Mouse (Mus musculus) midbrain, embryonic 14.5 days (tissue): ENCODE results near the gene Shroom4. TPM values are rescaled to one million over a fixed set of nuclear protein-coding genes. Genes with fewer than 3 reads are reported as not detected.
A peak's percentile ranks its signal among the peaks of the same experiment; 100 is the strongest.
"Not testable (repeated sequence)": the region's sequence is repeated elsewhere in the genome, so short reads cannot be mapped to it uniquely, and the experiment has no call there.

Source experiments
- ATAC-seq: fragments of 200-750 bp; cut with Nextera tagmentation; 2 replicates; pipeline ENCODE4 v1.8.0; 2017; ENCODE audit warnings: moderate number of reproducible peaks, moderate library complexity; ENCODE audit not compliant: low FRiP score, low TSS enrichment
- DNase-seq: peaks from one replicate; pipeline ENCODE4 v3.0.0-alpha.2; 2015
- H3K27ac ChIP-seq: fragments of 300-500 bp; sonication (generic); replicated peaks from 2 replicates; pipeline ENCODE4 v1.5.1; 2014; ENCODE audit warnings: mild to moderate bottlenecking, low read depth, low read length, moderate library complexity
- H3K27me3 ChIP-seq: fragments of 300-500 bp; sonication (generic); 2 replicates; pipeline ENCODE4 v1.6.1; 2014; ENCODE audit warnings: low read length, control low read depth, mixed read lengths; ENCODE audit not compliant: control insufficient read depth, insufficient read depth
- H3K36me3 ChIP-seq: fragments of 300-500 bp; sonication (generic); 2 replicates; pipeline ENCODE4 v1.6.1; 2014; ENCODE audit warnings: low read length, control low read depth; ENCODE audit not compliant: control insufficient read depth, insufficient read depth
- H3K4me1 ChIP-seq: fragments of 300-500 bp; sonication (generic); 2 replicates; pipeline ENCODE4 v1.6.1; 2014; ENCODE audit warnings: mild to moderate bottlenecking, antibody characterized with exemption, low read length, control low read depth; ENCODE audit not compliant: control insufficient read depth, insufficient read depth
- H3K4me2 ChIP-seq: fragments of 300-500 bp; sonication (generic); 2 replicates; pipeline ENCODE4 v1.6.1; 2014; ENCODE audit warnings: mild to moderate bottlenecking, low read length, moderate library complexity
- H3K4me3 ChIP-seq: fragments of 300-500 bp; sonication (generic); replicated peaks from 2 replicates; pipeline ENCODE4 v1.5.1; 2014; ENCODE audit warnings: low read depth, low read length
- H3K9ac ChIP-seq: fragments of 300-500 bp; sonication (generic); replicated peaks from 2 replicates; pipeline ENCODE4 v1.6.1; 2014; ENCODE audit warnings: mild to moderate bottlenecking, low read length, moderate library complexity
- H3K9me3 ChIP-seq: fragments of 300-500 bp; sonication (generic); 2 replicates; pipeline ENCODE4 v1.6.1; 2016; ENCODE audit warnings: low read length, control low read depth, mixed read lengths; ENCODE audit not compliant: control insufficient read depth
- WGBS: fragments of 180-500 bp; shearing (Covaris S2); extraction: QIAGEN DNeasy Blood & Tissue Kit; methylation state at CpG from one replicate; pipeline ENCODE4 v1.1.7; 2014; 5-methylcytosine and 5-hydroxymethylcytosine counted together
- polyA plus RNA-seq: library from polyadenylated mRNA; unstranded; fragments of >200 nt; fragmentation: Nextera tagmentation; extraction: Ambion mirVana; gene quantifications from 2 replicates; pipeline ENCODE4 v1.2.1, GENCODE M21; 2014

Shroom4 gene
- polyA plus RNA-seq, 1 experiment from 2014 or later: 2.8 TPM

DNA sequence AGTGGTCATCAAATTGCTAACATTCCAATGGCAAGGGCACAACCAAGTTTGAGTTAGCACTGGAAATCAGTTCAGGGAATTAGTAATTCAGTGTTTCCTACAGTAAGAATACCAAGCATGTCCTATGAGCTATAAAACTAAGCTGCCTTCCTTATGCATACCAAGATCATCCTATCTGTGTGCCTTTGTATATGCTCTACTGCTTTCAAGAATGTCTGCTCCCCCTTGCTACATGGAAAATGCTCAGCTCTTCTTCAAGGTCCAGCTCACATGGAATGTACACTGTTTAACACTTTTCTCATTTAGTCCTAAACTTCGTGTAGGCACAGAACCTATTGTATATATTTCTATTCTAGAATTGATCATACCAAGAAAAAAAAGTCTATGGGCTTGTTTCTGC lies 69.6 kb downstream of the Shroom4 start:
- not testable (repeated sequence) for H3K9me3 ChIP-seq, H3K36me3 ChIP-seq, H3K9ac ChIP-seq, H3K27me3 ChIP-seq, H3K4me3 ChIP-seq, ATAC-seq, H3K4me1 ChIP-seq, H3K4me2 ChIP-seq, DNase-seq, H3K27ac ChIP-seq
- WGBS: no CpG with 5 or more reads among the region's 1 CpGs

DNA sequence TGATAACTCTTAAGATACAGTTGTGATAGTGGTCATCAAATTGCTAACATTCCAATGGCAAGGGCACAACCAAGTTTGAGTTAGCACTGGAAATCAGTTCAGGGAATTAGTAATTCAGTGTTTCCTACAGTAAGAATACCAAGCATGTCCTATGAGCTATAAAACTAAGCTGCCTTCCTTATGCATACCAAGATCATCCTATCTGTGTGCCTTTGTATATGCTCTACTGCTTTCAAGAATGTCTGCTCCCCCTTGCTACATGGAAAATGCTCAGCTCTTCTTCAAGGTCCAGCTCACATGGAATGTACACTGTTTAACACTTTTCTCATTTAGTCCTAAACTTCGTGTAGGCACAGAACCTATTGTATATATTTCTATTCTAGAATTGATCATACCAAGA lies 72.9 kb downstream of the Shroom4 start:
- not testable (repeated sequence) for DNase-seq, H3K4me3 ChIP-seq, H3K4me1 ChIP-seq, H3K4me2 ChIP-seq, ATAC-seq, H3K9me3 ChIP-seq, H3K27ac ChIP-seq, H3K36me3 ChIP-seq, H3K27me3 ChIP-seq, H3K9ac ChIP-seq
- no CpG with 5 or more reads among the region's 1 CpGs for WGBS

DNA sequence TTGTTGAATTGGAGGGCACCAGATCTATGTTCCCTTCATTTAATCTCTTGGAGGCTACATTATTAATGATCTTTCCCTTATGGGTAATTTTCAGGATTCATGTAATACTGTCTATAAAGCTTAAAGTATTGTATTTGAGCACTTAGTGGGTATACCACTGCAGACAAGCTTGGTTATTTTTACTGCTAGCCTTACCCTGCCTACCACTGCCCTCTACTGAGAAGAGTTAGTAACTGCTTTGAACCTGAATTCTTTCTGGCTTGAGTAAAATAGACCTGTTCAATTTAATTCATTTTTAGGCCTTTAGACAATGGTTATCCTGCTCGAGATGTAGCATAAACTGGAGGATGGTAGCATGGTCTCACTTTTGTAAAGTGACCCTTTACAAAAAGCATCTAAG lies 75.5 kb downstream of the Shroom4 start:
- no peak for ATAC-seq
- Histone ChIP-seq H3K4me2 (no peak overlapping the region), H3K9ac (no peak overlapping the region), H3K36me3 (no peaks in the 10 kb centered on the region), H3K27me3 (no peaks in the 10 kb centered on the region), H3K27ac (no peak overlapping the region), H3K9me3 (no peaks in the 10 kb centered on the region), H3K4me1 (no peaks in the 10 kb centered on the region), H3K4me3 (no peak overlapping the region)
- DNase-seq: peak; percentile 44
- 30% methylated on average over 1 of the region's 1 CpGs for WGBS

DNA sequence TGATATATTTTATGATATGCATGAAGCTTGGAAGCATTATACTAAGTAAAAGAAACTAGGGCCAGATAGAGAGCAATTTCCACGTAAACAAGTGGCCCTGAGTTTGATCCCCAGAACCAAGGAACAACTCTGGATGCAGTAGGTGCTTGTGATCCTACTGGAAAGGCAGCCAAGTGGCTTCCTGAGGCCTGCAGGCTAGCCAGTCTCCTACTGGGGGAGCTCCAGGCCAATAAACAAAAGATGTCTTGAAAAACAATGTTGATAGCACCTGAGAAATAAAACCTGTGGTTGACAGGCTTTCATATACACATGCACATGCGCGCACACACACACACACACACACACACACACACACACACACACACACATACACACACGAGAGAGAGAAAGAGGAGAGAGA lies 82.6 kb downstream of the Shroom4 start:
- Histone ChIP-seq H3K27ac (no peak overlapping the region), H3K9ac (no peak overlapping the region), H3K4me2 (no peak overlapping the region), H3K4me1 (no peaks in the 10 kb centered on the region), H3K9me3 (no peaks in the 10 kb centered on the region), H3K36me3 (no peaks in the 10 kb centered on the region), H3K27me3 (no peaks in the 10 kb centered on the region), H3K4me3 (no peak overlapping the region)
- DNase-seq: peak; percentile 21
- no peak for ATAC-seq
- WGBS: 79% methylated on average over 4 of the region's 4 CpGs

DNA sequence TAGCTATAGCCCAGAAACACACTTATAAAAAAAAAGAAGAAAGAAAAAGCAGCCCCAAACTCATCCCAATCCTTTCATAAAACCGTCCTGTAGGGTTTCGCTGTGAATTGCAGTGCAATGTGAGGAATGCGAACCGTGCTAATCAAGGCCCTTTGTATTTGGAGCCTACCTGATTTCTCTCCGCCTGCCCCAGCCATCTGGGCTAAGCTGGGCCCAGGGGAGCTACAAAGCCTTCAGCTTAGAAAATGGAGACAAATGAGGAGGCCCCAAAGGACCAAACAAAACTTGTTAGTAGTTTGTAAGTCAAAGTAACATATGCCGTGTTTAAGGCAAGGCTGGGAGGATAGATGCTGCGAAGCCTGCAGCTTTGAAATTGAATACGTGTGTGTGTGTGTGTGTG lies 84.2 kb downstream of the Shroom4 start:
- no peak for ATAC-seq
- no peaks in the 10 kb centered on the region for H3K4me1 ChIP-seq
- no peak overlapping the region for H3K27ac ChIP-seq
- no peak overlapping the region for H3K4me2 ChIP-seq
- 30% methylated on average over 8 of the region's 8 CpGs for WGBS
- H3K4me3 ChIP-seq: no peak overlapping the region
- no peaks in the 10 kb centered on the region for H3K36me3 ChIP-seq
- H3K9ac ChIP-seq: no peak overlapping the region
- H3K9me3 ChIP-seq: no peaks in the 10 kb centered on the region
- H3K27me3 ChIP-seq: no peaks in the 10 kb centered on the region
- DNase-seq: peak; percentile 50

DNA sequence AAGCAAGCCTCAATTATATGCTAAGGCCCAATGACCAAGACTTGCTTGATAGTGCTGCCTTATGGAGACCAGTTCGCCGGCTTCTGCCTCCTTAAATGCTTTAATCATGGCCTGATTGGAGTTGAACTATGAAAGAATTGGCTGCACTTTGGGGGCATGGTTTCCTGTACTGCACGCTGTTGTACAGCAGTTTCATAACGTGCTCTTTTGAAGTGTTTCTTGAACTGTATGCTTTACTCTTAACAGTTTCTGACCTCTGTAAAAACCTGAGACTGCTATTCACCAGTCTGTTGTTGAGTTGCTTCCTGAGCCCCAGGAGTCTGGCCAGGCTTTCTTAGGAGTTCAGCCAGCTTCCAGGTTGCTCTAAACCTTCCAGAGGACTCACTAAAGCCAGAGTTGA lies 90.8 kb downstream of the Shroom4 start:
- no peaks in the 10 kb centered on the region for H3K9me3 ChIP-seq
- no peak overlapping the region for H3K27ac ChIP-seq
- WGBS: 78% methylated on average over 4 of the region's 4 CpGs
- no peak overlapping the region for H3K9ac ChIP-seq
- no peak overlapping the region for H3K4me3 ChIP-seq
- no peak overlapping the region for H3K4me2 ChIP-seq
- no peaks in the 10 kb centered on the region for H3K27me3 ChIP-seq
- no peak for ATAC-seq
- H3K4me1 ChIP-seq: no peaks in the 10 kb centered on the region
- no peaks in the 10 kb centered on the region for H3K36me3 ChIP-seq
- no peak for DNase-seq

DNA sequence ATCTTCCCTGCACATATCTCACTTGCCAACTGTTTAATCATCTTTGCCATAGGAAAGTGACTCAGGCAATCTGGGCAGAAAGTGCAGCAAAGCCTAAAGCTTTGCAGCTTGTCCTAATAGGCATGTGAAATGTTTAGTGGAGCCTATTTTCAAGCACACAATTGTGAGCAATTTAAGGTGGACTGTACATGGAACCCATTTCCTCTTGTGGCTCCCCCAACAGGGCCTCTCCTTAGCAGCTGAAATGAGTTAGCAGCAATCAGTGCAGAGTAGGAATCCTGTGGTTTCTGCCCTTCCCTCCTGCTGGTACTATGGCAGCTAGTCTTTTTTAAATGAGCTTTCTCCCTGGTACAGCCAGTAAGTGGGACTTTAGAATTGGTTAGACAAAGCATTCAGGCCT lies 95.8 kb downstream of the Shroom4 start:
- DNase-seq (no peak), ATAC-seq (no peak)
- H3K4me1 ChIP-seq: no peaks in the 10 kb centered on the region
- H3K27ac ChIP-seq: no peak overlapping the region
- H3K36me3 ChIP-seq: no peaks in the 10 kb centered on the region
- no peak overlapping the region for H3K9ac ChIP-seq
- no peak overlapping the region for H3K4me2 ChIP-seq
- no peak overlapping the region for H3K4me3 ChIP-seq
- H3K27me3 ChIP-seq: no peaks in the 10 kb centered on the region
- H3K9me3 ChIP-seq: no peaks in the 10 kb centered on the region

DNA sequence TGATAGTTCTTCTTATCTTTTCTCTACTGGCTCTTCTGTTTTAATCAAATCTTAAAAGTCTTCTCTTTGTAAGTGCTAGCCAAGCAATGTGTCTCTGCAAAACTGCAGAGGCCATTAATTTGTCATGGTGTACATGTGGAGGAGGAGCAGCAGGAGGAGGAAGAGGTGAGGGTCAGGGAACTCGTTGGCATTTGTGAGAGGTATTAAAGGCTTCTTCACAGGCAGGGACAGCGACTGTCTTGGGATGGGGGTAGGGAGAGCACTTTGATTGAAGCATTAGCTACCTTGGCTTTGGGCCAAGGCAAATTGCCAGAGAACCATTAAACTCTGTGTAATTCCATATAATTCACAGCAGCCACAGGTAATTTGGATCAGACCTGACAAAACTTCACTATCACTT lies 96.7 kb downstream of the Shroom4 start:
- DNase-seq: no peak
- H3K9ac ChIP-seq: no peak overlapping the region
- H3K36me3 ChIP-seq: no peaks in the 10 kb centered on the region
- no peaks in the 10 kb centered on the region for H3K27me3 ChIP-seq
- ATAC-seq: no peak
- no peaks in the 10 kb centered on the region for H3K9me3 ChIP-seq
- H3K4me3 ChIP-seq: no peak overlapping the region
- 24% methylated on average over 2 of the region's 2 CpGs for WGBS
- H3K4me1 ChIP-seq: no peaks in the 10 kb centered on the region
- no peak overlapping the region for H3K27ac ChIP-seq
- H3K4me2 ChIP-seq: no peak overlapping the region

DNA sequence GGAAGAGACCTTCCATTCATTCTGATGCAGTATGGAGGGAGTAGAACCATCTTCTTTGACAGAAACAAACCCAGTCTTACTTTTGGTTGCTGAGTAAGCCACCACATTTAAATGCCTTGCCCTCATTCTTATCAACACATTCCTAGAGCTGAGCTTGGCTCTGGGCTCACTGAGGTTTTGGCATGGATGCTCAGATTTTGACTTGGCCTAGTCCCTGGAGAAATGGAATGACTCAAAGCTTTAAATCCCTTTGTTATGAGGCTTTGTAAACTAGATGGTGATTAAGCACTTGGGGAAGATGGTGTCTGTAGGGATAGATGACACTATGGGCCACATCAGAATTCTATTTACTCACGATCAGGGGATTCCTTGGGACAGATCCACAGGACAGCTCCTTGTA lies 102.2 kb downstream of the Shroom4 start:
- no peaks in the 10 kb centered on the region for H3K27me3 ChIP-seq
- H3K9me3 ChIP-seq: no peaks in the 10 kb centered on the region
- no peak overlapping the region for H3K4me2 ChIP-seq
- WGBS: 61% methylated on average over 1 of the region's 1 CpGs
- DNase-seq (no peak), ATAC-seq (no peak)
- H3K36me3 ChIP-seq: no peaks in the 10 kb centered on the region
- no peak overlapping the region for H3K4me3 ChIP-seq
- no peak overlapping the region for H3K9ac ChIP-seq
- H3K4me1 ChIP-seq: no peaks in the 10 kb centered on the region
- no peak overlapping the region for H3K27ac ChIP-seq
